Mouse (Mus musculus) frontal cortex, postnatal 14 days (tissue): ENCODE results near the gene Nedd4.

Experiments
- DNase-seq, 2 experiments: peaks; one replicate each; pipeline ENCODE4 v3.0.0; 2022; ENCODE audit warnings: low spot score in 2 of 2

The Nedd4 gene

DNA sequence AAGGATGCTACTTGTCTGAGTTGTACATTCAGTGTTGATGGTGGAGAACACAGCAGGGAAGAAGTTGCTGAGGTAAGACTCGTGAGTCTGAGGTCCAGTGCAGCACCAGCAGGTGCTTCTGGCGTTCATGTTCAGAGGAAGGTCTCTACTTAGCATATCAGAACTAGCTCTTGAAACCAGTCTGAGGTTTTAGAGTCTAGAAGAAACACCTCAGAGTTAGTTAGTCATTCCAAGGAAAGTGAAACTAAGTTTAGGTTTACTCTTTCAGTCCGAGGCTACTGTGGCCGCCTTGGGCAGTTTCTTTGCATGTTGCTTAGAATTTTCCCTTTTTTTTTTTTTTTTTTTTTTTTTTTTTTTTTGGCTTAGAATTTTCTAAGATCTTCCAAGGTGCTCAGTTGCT lies 16.6 kb downstream of the Nedd4 start:
- DNase-seq, result no peak

DNA sequence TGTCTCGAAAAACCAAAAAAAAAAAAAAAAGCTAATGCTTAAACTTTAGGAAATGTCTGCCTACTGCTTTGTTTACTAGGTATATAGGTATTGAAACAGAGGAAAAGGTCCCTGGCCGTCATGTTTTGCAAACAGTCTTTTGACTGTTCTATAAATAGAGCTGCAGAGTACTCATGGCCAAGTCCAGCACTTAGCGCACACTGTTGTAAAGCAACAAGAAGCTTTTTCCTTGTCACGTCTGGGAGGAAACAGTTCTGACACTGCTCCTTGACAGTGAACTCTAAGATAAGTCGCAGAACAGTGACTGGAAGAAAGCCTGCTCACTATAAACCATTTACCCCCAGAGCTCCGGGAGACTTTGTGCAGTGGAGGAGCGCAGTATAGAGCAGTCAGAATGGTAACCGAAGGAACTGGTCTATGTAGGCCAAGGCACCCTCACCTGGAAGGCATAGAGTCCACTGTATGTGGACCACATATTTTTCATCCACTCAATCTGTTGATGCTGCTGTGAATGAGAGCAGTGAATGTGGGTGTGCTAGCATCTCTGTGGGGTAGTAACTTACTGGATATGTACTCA lies 19.6 kb downstream of the Nedd4 start:
- no peak for DNase-seq

DNA sequence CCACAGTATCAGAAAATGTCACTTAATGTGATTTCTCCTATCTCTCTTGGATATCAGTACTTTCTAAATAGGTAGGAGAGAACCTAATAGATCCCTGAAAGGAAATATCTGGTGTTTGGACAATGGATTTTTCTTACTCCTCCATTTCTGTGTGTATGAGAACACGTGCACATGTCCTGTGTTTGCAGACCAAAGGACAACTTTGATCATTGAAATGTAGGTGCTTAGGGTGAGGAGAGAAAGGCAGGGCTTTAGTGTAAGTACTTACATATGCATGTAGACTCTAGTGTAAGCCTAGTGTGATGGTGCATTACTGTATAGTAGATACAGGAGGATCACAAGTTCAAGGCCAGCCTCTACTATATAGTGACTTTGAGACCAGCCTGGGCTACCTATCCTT lies 21.1 kb downstream of the Nedd4 start:
- DNase-seq, result no peak

DNA sequence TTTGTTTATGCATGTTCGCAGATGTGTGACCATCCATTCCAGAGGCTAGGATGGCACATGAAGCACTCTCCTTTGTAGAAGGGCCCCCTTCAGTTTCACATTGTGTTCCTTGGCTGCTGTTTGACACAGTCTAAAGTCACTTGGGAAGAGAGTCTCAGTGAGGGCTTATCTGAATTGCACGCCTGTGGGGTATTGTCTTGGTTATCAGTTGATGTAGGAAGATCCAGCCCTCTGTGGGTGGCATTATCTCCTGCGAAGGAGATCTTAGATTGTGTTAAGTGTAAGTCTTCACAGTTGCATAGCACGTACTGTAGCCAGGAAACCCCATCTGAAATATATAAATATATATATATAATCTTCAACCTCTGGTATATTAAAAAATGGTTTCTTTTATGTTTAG lies 23.1 kb downstream of the Nedd4 start:
- DNase-seq, result no peak

DNA sequence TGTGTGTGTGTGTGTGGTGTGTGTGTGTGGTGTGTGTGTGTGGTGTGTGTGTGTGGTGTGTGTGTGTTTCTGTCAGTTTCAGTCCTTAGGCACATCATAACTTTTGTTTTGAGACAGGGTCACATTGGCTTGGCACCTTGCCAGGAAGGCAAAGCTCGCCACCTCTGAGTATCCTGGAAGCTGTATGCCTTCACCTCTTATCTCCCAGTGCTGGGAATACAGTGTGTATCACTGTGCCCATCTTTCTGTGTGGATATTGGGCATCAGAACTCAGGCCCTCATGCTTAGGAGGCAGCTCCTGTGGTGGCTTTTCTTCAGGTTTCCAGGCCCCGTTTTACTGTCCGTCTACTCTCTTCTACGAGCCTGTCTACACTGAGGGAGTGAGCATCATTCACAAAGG lies 24.4 kb downstream of the Nedd4 start:
- DNase-seq, result no peak

DNA sequence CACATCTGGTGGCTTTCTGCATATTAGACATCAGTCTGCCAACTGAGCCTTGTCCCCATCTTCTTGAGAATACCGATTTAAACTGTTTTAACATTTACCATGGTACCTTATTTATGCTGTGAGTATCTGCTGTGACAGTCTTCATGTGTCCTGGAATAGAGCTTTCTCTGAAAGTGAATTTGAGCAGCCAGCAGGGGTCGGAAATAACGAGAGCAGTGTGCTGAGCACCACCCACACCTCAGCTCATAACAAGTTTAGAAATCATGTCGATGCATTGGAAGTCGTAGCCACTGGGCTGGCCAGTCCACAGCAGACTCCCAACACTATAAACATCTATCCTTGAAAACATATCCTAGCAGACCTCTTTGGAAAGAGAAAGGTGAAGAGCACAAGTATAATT lies 27.4 kb downstream of the Nedd4 start:
- DNase-seq, result no peak

DNA sequence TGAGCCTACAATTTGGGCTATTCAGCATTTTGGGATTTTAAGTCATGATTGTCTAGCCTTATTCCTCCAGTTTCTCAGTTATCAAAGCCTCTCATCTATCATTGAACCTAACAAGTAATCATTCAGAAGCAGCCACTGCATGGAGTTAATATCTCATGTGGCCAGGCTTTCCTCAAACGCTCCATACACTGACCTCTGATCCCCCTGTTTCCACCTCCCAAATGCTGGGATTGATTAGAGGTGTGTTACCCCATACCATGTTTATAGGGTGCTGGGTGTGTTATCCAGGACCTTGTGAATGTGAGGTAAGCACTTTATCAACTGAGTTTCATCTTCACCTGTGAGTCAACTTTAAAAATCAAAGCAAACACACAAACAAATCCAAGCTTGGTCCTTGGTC lies 28.7 kb downstream of the Nedd4 start:
- DNase-seq, result no peak

DNA sequence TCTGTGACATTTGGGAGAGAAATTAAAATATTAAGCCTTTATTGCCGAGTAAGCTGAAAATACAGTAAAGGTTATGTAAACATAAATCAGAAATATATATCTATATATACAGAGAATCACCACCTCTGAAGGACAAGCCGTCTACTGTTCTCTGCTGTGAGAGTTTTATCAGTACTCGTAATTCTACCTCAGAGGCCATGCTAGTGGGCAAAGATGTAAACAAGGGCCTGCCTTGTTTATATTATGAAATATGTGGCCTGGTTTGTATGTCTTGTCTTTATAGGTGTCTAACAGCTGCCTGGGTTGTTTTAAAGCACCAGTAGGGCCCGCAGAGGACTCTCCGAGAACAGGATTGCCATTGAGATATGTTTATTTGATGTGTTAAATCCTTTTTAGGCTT lies 29.8 kb downstream of the Nedd4 start:
- no peak for DNase-seq

DNA sequence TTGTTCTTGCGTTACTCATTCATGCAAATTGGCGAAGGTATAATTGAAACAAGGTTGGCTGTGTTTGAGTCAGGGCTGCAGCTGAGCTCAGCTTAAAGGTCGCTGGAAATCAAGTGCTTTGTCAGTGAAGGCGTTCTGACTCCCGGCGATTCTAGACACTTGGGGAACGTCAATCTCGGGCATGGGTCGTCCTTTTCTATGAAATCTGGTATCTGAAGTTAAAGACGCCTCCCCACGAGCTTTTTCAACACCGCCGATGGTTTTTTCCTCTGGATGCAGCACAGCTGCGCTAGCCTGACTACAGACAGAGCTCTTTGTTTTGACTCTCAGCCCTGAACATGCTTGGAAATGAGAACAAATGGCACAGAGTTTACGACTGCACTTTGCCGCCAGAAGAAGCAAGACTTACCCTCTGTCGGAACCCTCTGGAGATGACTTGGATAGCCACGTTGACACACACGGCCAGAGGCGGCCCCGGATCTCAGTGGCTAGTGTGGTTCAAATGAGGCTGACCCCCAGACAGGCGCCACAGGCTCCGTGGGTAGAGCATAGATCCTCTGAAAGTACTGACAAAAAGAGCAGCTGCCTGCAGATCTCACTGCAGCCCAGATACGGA lies 31.0 kb downstream of the Nedd4 start:
- no peak for DNase-seq

DNA sequence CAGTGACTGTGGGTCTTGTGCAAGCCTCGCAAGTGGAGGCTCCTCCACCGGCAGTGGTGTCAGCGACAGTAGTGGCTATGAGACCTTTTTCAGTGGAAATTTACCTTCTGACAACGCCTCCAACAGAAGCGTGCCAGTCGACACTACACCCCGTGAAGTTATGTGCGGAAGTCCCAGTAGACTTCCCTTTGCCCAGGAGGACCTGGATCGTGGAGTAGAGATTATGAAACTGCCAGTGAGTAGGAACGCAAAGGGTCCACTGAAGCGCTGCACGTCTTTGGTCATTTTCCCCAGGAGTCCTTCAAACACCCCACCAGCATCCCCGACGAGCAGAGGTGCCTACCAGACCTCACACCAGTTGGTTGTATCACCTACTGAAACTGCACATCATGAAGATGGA lies 31.7 kb downstream of the Nedd4 start:
- no peak for DNase-seq

DNA sequence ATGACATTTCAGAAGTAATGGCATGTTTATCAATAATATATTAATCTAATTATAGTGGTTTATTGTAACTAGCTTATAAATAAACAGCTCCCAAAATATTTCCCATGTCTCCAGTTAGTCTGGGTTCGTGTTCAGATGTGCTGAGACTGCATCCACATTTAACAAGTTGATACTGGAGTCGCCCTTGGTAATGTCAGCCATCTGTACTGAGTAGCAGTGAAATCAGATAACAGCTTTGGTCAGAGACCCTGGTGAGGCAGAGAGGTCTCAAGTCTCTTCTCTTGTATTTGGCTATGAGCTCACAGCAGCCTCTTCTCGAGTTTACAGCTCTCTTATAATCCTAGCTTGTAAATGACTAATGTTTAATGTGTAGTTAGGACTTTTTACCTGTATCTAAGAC lies 34.4 kb downstream of the Nedd4 start:
- no peak for DNase-seq

DNA sequence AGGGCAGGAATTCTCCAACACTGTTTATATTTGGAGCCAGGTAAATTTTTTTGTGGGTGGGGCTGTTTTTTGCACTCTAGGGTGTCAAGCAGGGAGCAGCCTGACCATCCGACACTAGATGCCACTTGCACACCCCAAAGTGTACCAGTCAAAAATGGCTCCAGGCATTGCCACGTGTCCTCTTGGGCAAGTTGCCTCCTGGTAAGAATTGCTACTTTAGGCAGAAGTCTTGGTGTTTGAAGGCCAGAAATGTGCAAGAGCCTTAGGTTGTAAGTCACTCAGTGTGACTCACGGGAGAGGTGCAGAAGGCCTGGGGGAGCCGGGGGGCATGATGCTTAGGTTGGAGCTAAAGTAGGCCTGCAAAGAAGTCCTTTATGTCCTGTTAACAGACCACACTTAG lies 35.6 kb downstream of the Nedd4 start:
- no peak for DNase-seq

DNA sequence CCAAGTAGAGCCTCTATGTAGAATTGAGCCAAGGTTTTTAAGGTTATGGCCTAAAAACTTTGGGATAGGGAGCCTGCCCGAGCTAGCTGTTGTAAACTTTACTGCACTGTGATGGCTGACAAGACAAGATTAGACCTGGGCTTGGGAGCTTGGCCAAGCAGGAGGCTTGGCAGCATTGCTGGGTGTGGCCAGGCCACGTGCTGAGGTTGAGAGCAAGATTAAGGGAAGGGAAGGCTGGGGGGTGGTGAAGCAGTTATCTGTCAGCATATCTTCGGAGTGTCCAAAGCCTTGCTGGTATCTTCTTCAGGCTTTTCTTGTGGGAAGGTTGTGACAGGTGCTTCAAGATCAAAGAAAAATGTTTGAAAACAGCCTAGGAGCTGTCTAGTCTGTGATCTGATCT lies 37.6 kb downstream of the Nedd4 start:
- DNase-seq, result no peak

DNA sequence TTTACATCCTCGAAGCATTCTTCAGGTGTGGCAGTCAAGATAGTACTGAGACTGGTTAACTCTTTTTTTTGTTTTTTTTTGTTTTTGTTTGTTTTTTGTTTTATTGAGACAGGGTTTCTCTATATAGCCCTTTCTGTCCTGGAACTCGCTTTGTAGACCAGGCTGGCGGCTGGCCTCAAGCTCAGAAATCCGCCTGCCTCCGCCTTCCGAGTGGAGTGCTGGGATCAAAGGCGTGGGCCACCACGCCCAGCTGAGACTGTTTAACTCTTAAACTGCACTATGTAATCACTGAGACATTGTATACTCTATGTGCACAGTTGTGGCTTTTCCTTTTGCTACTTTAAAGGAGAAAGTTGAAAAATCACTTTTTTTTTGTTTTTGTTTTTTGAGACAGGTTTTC lies 39.3 kb downstream of the Nedd4 start:
- no peak for DNase-seq

DNA sequence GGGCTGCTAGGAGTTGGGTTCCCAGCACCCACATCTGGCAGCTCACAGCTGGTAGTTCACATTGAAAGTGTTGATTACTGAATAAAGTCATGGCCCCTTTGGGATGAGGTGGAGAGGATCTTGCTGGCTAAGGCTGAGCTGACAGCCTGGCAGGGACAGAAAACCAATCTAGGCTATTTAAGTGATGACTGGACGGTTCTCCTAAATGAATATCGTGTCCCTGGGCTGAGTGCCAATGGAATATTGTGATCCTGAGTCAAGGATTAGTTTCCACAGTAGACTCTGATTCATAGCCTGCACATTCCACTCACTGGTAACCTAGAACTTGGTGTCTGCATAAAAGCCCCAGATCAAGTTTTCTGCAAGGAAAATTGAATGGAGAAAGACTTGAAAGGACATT lies 39.9 kb downstream of the Nedd4 start:
- no peak for DNase-seq

DNA sequence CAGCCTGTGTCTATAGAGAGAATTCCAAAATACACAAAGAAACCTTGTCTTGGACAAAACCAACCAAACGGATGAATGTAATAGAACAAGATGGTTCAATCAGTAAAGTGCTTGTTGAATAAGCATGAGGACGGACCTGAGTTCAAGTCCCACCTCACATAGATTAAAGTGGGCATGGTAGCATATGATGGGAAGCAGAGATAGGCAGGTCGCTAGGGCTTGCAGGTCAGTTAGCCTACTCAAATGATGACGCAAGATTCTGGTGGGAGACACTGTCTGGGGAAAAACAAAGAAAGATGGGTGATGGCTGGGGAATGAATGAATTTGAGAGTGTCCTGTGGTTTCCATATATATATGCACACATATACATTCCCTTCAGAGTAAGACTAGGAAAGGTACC lies 41.0 kb downstream of the Nedd4 start:
- no peak for DNase-seq

DNA sequence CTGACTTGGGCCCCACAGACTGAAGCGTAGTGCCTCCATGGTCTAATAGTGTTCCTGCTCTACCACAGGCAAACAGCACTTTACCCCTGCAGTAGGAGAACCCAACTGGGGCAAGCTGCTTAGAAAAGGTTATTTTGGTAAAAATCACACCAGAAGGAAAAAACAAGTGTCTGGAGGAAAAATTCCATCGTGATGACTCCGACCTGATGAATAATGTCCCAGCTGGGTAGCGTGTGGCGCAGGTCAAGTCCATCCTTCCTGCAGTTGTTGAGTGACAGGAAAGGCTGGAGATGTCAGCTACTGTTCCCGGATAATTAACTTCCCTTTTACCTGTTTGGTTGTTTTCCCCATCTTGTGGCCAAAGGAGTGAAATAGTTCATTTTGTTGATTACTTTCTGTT lies 41.6 kb downstream of the Nedd4 start:
- no peak for DNase-seq

DNA sequence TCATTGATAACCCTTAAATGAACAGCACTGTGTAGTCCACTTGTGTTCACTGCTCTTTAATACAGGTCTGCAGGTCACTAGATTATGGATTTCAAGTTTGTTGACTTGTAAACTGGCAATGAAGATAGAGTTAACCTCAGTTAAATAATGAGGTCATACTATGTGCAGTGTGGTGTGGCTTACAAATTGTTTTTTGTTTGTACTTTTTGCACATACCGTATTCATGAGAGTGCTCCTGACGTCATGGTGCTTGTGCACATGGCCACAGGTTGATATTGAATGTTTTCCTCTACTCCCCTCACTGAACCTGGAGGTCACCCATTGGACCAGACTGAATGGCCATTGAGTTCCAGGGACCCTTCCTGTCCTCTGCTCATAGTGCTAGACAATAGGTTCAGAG lies 43.1 kb downstream of the Nedd4 start:
- no peak for DNase-seq

DNA sequence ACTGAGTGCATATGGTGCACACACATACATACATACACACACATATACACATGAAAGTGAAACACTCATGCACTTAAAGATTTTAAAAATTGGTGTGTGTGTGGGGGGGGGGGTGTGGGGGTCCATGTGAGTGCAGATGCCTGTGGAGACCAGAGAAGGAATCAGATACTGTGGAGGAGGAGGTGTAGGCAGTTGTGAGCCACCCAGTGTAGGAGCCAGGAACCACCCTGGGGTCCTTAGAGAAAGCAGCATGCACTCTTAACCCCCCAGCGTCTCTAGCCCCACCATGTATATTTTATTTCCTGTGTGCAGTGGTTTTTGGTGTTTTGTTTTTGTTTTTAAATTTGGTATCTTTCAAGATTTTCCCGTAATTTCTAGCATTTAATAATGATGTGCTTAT lies 45.9 kb downstream of the Nedd4 start:
- DNase-seq, result no peak

DNA sequence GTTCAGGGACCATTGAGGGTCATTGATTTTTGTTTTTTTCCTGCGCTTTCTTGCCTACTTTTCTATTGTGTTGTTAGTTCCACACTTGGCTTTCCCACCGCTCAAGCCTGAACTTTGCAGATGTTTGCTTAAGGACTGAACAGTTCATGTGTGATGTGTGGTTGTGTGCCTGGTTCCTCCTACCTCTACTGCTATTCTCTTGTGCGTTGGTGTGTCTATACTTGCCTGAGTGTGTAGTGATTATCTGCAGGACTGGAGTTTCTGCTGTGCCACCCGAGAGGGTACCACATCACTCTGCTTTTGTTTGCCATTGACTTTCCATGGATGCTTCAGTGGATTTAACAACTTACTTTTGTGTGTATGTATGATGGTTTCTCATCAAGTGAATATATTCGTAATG lies 46.5 kb downstream of the Nedd4 start:
- DNase-seq, result no peak

DNA sequence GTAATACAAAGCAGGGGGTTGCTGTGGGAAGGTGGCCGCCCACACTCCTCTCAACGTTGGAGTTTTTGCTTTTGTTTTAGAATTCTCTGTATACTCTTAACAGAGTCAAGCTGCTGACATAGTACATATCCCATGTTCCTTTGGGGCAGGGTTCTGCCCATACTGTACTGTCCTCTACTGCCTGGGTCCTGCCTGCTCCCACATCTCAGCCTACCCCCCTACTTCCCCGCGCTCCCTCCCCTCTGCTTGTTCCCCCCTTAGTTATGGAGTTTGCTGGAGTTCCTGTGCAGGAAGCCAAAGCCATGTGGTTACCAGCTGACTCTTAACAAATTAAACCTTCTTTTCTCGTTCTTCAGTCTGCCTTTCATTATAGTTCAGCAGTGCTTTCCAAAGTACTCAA lies 47.9 kb downstream of the Nedd4 start:
- no peak for DNase-seq

DNA sequence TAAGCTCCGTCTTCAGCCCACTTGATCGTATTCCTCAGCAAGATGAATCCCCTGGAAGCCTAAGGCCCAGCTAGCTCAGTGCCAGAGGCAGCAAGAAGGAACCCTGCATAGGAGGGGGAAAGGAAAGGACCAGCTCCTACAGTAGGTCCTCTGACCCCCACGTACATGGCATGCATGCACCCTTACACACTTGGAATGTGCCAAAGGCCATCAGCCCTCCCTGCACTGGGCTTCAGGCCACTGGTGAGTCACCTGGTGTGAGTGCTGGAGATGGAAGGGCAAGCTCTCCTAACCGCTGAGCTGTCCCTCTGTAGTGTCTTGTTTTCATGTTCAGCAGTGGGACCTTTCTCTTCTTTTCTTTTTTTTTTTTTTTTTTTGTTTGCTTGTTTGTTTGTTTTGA lies 52.8 kb downstream of the Nedd4 start:
- no peak for DNase-seq

DNA sequence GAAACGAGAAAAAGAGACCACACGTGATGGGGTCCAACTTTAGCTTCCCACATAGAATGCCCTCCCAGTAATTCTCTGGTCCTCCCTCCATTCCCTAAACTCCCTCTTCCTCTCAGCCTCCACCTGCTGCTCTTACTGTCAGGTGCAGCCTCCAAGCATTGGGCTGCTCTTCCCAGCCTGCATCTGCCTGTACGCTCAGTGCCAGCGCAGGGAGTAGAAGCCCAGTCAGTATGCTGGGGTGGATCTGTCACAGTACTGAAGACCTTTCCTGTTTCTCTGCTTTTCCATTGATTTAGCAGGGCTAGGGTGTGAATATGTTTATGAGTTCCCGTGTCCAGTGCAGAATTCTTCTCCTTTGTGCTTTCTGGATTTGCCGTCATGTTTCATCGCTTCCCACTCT lies 54.1 kb downstream of the Nedd4 start:
- DNase-seq, result no peak

DNA sequence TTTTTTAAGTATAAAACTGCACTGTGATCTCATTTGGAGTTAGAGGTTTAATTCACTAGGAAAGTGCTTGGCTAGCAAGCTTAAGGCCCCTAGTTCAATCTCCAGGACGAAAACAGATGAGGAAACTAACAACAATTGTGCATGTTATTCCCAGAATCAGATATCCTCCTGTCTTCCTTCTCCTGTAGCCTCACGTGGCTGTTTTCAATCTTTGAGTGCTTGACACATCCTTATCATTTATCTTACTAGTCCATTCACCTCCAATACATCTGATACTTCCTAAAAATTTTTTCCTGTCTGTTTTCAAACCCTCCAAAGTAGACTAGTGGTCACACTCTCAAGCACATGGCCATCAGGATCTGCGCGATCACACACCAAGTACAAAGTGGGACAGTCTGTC lies 57.0 kb downstream of the Nedd4 start:
- DNase-seq, result no peak
